Mouse (Mus musculus) testis, postnatal 10 days (tissue): ENCODE measurements around the gene Olfr725.

ENCODE experiments used
- DNase-seq: peaks from one replicate; pipeline ENCODE4 v3.0.0; 2021; ENCODE audit warnings: low spot score

The Olfr725 gene

DNA sequence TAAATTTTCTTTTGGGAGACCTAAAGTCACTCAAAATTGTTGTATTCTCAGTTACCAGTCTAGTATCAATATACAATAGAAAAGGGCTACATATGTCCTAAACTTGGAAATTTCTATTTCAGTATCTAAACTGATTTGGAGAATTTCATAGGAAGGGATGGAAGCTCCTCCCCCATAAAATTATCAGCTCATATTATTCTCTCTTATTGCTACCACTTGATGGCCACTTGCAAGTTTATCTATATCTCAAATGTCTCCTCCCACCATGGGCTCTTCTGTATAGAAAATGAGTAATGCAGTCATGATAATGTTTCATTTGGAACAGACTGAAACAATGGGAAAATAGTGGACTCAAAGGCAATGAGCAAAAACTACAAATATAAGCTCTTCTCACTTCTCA is at the start of gene Olfr725:
Olfr725 (minus strand) TSS at position 101 of the 400 bp plus-strand sequence.
- no peak for DNase-seq

DNA sequence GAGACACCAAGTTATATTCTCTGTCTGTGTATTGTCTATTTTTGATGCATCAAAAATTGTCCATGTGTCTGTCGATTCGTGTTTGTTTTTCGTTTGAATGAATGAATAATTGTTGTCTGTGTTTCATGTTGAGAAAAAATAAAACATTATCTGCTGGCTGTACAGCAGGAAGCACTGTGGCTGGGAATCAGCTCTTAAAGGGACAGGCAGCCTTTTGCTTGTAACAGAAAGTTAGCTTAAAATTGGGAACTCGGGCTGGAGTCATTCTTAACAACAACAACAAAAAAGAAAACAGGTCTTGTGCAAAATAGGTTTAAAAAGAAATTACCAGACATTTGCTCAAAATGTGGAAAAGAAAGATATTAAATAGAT is 22.5 kb upstream of the Olfr725 start:
- no peak for DNase-seq

DNA sequence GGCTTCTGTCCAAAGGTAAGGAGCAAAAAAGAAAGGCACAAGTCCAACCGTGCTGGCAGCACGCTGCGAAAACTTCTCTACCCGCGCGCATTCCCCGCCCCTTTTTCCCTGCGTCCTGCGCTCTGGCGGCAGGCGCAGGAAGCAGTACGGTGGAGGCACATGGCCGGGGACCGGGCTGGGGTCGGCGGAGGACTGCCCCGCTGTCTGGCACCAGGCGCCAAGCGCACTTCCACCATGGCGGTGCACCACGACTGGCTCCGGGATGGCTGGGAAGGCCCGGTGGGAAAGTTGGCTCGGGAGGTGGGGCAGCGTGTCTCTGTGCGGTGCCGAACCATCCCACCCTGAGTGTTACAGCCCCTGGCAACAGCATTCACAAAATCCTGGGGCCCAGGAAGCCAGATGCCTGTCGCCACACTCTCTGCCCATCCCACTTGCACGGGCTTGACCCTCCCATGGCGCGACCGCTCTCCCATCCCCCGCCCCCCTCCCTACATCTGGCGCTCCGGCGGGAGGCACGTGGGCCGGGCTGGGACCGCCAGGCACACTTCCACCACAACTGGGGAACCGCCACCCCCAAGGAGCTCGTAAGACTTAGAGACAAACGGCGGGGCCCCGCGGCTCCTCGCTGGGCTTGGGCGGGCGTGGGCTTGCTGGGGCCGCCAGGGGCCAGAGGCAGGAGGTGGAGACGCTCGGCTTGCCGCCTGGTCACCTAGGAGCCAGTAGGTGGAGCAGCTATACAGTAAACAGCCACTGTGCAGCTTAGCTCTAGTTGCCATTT is 22.0 kb upstream of the Olfr725 start:
- DNase-seq, result peak; percentile 69

DNA sequence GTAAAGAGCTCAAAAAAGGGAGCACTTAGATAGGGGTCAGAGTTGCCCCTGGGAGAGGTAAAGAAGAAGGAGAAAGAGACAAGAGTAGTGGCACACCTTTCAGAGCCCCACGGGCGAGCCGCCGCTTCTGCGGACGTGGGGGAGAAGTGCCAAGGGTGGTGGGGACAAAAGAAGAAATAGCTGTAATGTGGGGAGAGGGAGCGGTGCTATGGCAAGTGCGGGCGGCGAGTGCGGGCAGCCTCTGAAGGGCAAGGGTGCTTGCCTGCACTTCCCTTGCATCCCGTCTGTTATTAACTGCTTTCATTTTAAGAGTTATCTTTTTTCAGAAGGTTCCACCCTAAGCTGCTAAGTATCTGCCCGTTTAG is 21.4 kb upstream of the Olfr725 start:
- peak; percentile 40 for DNase-seq

DNA sequence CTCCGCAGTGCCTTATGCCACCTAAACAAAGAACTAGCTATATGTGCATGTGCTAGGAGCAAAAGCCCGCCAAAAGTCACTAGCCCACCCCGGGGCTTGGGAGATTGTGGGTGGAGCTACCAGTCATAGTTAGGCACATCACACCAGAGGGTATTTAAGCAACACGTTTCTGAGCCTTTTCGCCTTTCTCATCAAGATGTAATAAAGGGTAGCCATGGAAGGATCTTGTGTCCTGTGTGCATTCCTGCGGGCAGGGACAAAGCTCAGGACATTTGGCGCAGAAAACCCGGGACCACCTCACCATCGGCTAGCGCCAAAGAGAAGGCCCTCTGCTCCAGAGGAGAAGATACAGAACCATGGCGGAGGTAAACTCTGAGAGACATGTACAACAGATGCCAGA is 21.0 kb upstream of the Olfr725 start:
- no peak for DNase-seq

DNA sequence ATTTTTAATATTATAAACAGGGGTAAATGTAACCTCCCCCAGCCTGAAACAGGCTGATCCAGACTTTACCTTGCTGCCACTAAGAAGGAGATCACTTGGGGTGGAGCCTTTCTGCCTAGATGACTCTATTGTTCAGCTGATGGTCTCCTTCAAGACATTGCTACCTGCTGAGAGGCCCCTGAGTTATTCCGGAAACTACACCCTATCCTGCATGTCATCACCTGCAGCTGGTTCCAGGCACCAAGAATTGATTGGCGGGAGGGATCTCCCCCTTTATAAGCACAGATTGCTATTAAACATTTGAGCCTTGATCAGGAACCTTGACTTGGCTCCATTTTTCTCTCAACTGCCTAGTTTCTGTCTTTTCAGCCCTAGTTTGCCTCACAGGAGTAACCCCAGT is 8.1 kb downstream of the Olfr725 start:
- DNase-seq, result no peak

DNA sequence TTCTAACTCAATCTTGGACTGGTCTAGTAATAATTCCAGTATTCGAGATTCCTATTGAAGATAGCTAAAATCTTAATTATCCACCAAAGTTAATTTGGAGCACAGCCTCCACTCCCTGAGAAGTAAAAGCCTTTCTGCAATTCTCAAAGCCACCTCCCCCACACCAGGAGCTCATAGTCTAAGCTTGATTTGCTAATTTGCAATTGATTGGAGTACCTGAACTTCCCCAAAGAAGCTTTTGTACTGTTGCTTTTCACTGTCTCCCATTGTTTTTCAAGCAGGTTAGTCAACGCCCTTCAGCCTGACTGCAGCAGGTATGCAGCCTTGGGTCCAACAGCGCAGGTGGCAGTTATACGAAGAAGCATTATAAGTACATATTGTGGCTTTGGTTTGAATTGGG is 8.8 kb downstream of the Olfr725 start:
- no peak for DNase-seq

DNA sequence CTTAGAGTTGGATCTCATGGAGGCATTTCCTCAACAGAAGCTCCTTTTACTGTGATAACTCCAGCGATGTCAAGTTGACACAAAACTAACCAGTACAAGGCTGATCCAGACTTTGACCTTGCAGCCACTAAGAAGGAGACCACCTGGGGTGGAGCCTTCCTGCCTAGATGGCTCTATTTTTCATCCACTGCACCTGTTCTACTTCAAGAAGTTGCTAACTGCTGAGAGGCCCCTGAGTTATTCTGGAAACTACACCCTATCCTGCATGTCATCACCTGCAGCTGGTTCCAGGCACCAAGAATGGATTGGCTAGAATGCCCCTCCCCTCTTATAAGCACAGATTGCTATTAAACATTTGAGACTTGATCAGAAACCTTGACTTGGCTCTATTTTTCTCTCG is 13.8 kb downstream of the Olfr725 start:
- DNase-seq, result no peak
